Mouse (Mus musculus): ENCODE results near the gene Dock10. TPM values are rescaled to one million over a fixed set of nuclear protein-coding genes. Genes with fewer than 3 reads are reported as not detected.
A peak's percentile ranks its signal among the peaks of the same experiment; 100 is the strongest.

The Dock10 gene
- total and polyA plus RNA-seq, 2 experiments = 1.0 to 6.8 TPM

GRCm38 (mm10) chr1:80661506-80662402 lies 96.6 kb downstream of the Dock10 start:
- H3K79me2 ChIP-seq (ENCODE audit: control insufficient read depth, insufficient read depth, low read length) = no peaks in the 10 kb centered on the region; the same call in 1 of the 2 replicates
- no peaks in the 10 kb centered on the region for H3K4me1 ChIP-seq (ENCODE audit: control insufficient read depth, insufficient read depth, low read length)
- H3K27me3 ChIP-seq (ENCODE audit: control insufficient read depth, insufficient read depth, low read length) = no peaks in the 10 kb centered on the region
- no peak overlapping the region for H3K9ac ChIP-seq (ENCODE audit: low read depth, low read length)
- no peak for DNase-seq (ENCODE audit: extremely low read depth, low read depth, low spot score)
- no peaks in the 10 kb centered on the region for H3K36me3 ChIP-seq (ENCODE audit: control insufficient read depth, insufficient read depth, low read length)
- H3K27ac ChIP-seq (replicated peaks; ENCODE audit: insufficient read depth, low read depth, low read length) = no peak overlapping the region
- H3K4me3 ChIP-seq (ENCODE audit: insufficient read depth, low read depth, low read length) = peak overlapping the region; percentile 7; the same call in 1 of the 2 replicates
- WGBS = 78% methylated on average over 11 of the region's 11 CpGs
- no peak for TF ChIP-seq CTCF (IDR thresholded peaks at IDR 0.05; ENCODE audit: low read depth, low read length)
- TF ChIP-seq POLR2A (IDR thresholded peaks at IDR 0.05; ENCODE audit: extremely low read depth, insufficient read depth, low read length) = no peak

GRCm38 (mm10) chr1:80659465-80660245 lies 98.7 kb downstream of the Dock10 start:
- Histone ChIP-seq H3K27ac (replicated peaks; ENCODE audit: insufficient read depth, low read depth, low read length) (no peak overlapping the region), H3K9ac (ENCODE audit: low read depth, low read length) (no peak overlapping the region), H3K36me3 (ENCODE audit: control insufficient read depth, insufficient read depth, low read length) (no peaks in the 10 kb centered on the region), H3K4me3 (ENCODE audit: insufficient read depth, low read depth, low read length) (no peak overlapping the region), H3K4me1 (ENCODE audit: control insufficient read depth, insufficient read depth, low read length) (no peaks in the 10 kb centered on the region), H3K79me2 (ENCODE audit: control insufficient read depth, insufficient read depth, low read length) (no peaks in the 10 kb centered on the region; the same call in 1 of the 2 replicates), H3K27me3 (ENCODE audit: control insufficient read depth, insufficient read depth, low read length) (no peaks in the 10 kb centered on the region)
- no peak for DNase-seq (ENCODE audit: extremely low read depth, low read depth, low spot score)
- 71% methylated on average over 6 of the region's 6 CpGs for WGBS
- TF ChIP-seq CTCF (IDR thresholded peaks at IDR 0.05; ENCODE audit: low read depth, low read length) (no peak), POLR2A (IDR thresholded peaks at IDR 0.05; ENCODE audit: extremely low read depth, insufficient read depth, low read length) (no peak)

DNA sequence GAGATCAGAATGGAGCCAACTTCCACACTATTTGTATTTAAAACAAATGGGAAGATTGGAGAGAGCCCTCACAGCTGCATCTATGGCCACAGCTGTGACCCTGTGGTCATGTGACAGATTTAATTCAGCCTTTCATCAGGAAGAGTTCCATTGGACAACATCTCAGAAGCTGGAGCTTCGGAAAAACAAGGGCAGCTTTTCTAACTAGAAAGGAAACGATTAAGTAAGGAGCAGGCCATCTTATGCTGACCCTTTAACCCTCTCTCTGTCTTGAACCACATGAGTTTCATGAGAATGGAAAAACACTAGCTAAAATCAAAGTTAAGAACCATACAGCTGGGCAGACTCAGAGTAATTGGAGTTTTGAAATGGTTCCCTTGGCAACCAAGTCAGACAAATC lies 101.9 kb downstream of the Dock10 start:
- H3K27ac ChIP-seq (replicated peaks; ENCODE audit: insufficient read depth, low read depth, low read length) = no peak overlapping the region
- H3K9ac ChIP-seq (ENCODE audit: low read depth, low read length) = no peak overlapping the region
- no peaks in the 10 kb centered on the region for H3K27me3 ChIP-seq (ENCODE audit: control insufficient read depth, insufficient read depth, low read length)
- H3K79me2 ChIP-seq (ENCODE audit: control insufficient read depth, insufficient read depth, low read length) = no peaks in the 10 kb centered on the region; the same call in 1 of the 2 replicates
- H3K4me1 ChIP-seq (ENCODE audit: control insufficient read depth, insufficient read depth, low read length) = no peaks in the 10 kb centered on the region
- WGBS = 76% methylated on average over 2 of the region's 2 CpGs
- H3K4me3 ChIP-seq (ENCODE audit: insufficient read depth, low read depth, low read length) = no peak overlapping the region
- TF ChIP-seq CTCF (IDR thresholded peaks at IDR 0.05; ENCODE audit: low read depth, low read length) = no peak
- no peak for TF ChIP-seq POLR2A (IDR thresholded peaks at IDR 0.05; ENCODE audit: extremely low read depth, insufficient read depth, low read length)
- H3K36me3 ChIP-seq (ENCODE audit: control insufficient read depth, insufficient read depth, low read length) = no peaks in the 10 kb centered on the region
- peak; percentile 27 for DNase-seq (ENCODE audit: extremely low read depth, low read depth, low spot score)

- no peaks in the 10 kb centered on the region for H3K4me1 ChIP-seq (ENCODE audit: control insufficient read depth, insufficient read depth, low read length)
- TF ChIP-seq POLR2A (IDR thresholded peaks at IDR 0.05; ENCODE audit: extremely low read depth, insufficient read depth, low read length) = no peak
- TF ChIP-seq CTCF (IDR thresholded peaks at IDR 0.05; ENCODE audit: low read depth, low read length) = no peak
These were observed 102.5 kb downstream of the Dock10 start for GRCm38 (mm10) chr1:80655854-80656253.

DNA sequence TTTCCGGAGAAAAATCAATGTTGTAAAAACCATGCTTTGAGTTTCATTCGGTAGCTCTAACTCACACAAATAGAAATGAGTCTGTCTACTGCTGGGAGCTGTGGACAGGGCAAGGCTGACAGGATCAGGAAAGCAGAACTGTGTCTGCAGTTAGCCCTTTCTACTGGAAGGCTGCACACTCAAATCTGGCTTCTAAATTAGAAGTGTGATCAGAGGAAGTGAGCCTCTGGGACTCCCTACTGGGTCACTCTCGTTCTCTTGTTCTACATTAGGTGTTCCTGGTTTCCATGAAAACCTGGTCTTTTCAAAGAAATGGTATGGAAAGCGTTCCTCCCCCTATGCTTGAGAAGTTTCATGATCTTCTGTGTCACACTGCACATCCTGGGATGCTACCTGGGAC lies 103.1 kb downstream of the Dock10 start:
- Histone ChIP-seq H3K4me3 (ENCODE audit: insufficient read depth, low read depth, low read length) (no peak overlapping the region), H3K36me3 (ENCODE audit: control insufficient read depth, insufficient read depth, low read length) (no peaks in the 10 kb centered on the region), H3K9ac (ENCODE audit: low read depth, low read length) (no peak overlapping the region), H3K79me2 (ENCODE audit: control insufficient read depth, insufficient read depth, low read length) (no peaks in the 10 kb centered on the region; the same call in 1 of the 2 replicates), H3K4me1 (ENCODE audit: control insufficient read depth, insufficient read depth, low read length) (no peaks in the 10 kb centered on the region), H3K27ac (replicated peaks; ENCODE audit: insufficient read depth, low read depth, low read length) (no peak overlapping the region), H3K27me3 (ENCODE audit: control insufficient read depth, insufficient read depth, low read length) (no peaks in the 10 kb centered on the region)
- 67% methylated on average over 4 of the region's 4 CpGs for WGBS
- TF ChIP-seq POLR2A (IDR thresholded peaks at IDR 0.05; ENCODE audit: extremely low read depth, insufficient read depth, low read length) (no peak), CTCF (IDR thresholded peaks at IDR 0.05; ENCODE audit: low read depth, low read length) (no peak)
- DNase-seq (ENCODE audit: extremely low read depth, low read depth, low spot score) = no peak

More at GRCm38 (mm10) chr1:80655854-80656253, 102.5 kb downstream of the Dock10 start:
- Histone ChIP-seq H3K36me3 (ENCODE audit: control insufficient read depth, insufficient read depth, low read length) (no peaks in the 10 kb centered on the region), H3K27me3 (ENCODE audit: control insufficient read depth, insufficient read depth, low read length) (no peaks in the 10 kb centered on the region), H3K27ac (replicated peaks; ENCODE audit: insufficient read depth, low read depth, low read length) (no peak overlapping the region), H3K79me2 (ENCODE audit: control insufficient read depth, insufficient read depth, low read length) (no peaks in the 10 kb centered on the region; the same call in 1 of the 2 replicates), H3K9ac (ENCODE audit: low read depth, low read length) (no peak overlapping the region), H3K4me3 (ENCODE audit: insufficient read depth, low read depth, low read length) (no peak overlapping the region)
- DNase-seq (ENCODE audit: extremely low read depth, low read depth, low spot score) = no peak
- 46% methylated on average over 1 of the region's 1 CpGs for WGBS
